Mouse (Mus musculus) cerebellum, adult 8-10 months (tissue): ENCODE results near the gene Ccdc124.
A peak's percentile ranks its signal among the peaks of the same experiment; 100 is the strongest.

Source experiments
- DNase-seq: peaks from one replicate; pipeline ENCODE4 v3.0.0; 2022

Gene Ccdc124

GRCm38 (mm10) chr8:70868559-70869198, 5.1 kb downstream of the Ccdc124 start:
- DNase-seq = no peak

GRCm38 (mm10) chr8:70866566-70866965, 7.2 kb downstream of the Ccdc124 start:
- no peak for DNase-seq

- no peak for DNase-seq
These were observed 7.7 kb downstream of the Ccdc124 start for GRCm38 (mm10) chr8:70866001-70866520.

- DNase-seq = peak; percentile 99
These were observed 8.3 kb downstream of the Ccdc124 start for GRCm38 (mm10) chr8:70865350-70866000.

GRCm38 (mm10) chr8:70864712-70865221, 9.0 kb downstream of the Ccdc124 start:
- no peak for DNase-seq

GRCm38 (mm10) chr8:70863956-70864711, 9.6 kb downstream of the Ccdc124 start:
- no peak for DNase-seq

GRCm38 (mm10) chr8:70862824-70863641, 10.7 kb downstream of the Ccdc124 start, which contains the start of gene Kcnn1:
Gene Kcnn1, minus strand, starts transcription at chr8:70863258.
- DNase-seq = no peak

GRCm38 (mm10) chr8:70857516-70857915, 16.2 kb downstream of the Ccdc124 start:
- no peak for DNase-seq

GRCm38 (mm10) chr8:70856541-70857197, 17.1 kb downstream of the Ccdc124 start:
- DNase-seq = peak; percentile 82

- DNase-seq = no peak
These were observed 17.7 kb downstream of the Ccdc124 start for GRCm38 (mm10) chr8:70856028-70856427.

- no peak for DNase-seq
These were observed 19.9 kb downstream of the Ccdc124 start for GRCm38 (mm10) chr8:70853863-70854262.

- no peak for DNase-seq
These were observed 21.0 kb downstream of the Ccdc124 start for GRCm38 (mm10) chr8:70852595-70853231.

GRCm38 (mm10) chr8:70851837-70852236, 21.9 kb downstream of the Ccdc124 start:
- no peak for DNase-seq

- no peak for DNase-seq
These were observed 22.8 kb downstream of the Ccdc124 start for GRCm38 (mm10) chr8:70850947-70851346.

GRCm38 (mm10) chr8:70850132-70850845, 23.4 kb downstream of the Ccdc124 start:
- no peak for DNase-seq

GRCm38 (mm10) chr8:70849333-70849990, 24.3 kb downstream of the Ccdc124 start:
- no peak for DNase-seq

GRCm38 (mm10) chr8:70846371-70847154, 27.2 kb downstream of the Ccdc124 start:
- no peak for DNase-seq

- no peak for DNase-seq
These were observed 28.6 kb downstream of the Ccdc124 start for GRCm38 (mm10) chr8:70845108-70845507.

- DNase-seq = peak; percentile 87
These were observed 29.2 kb downstream of the Ccdc124 start for GRCm38 (mm10) chr8:70844523-70844922.
